Mouse (Mus musculus): ENCODE measurements around the gene Pold2.

Gene Pold2

GRCm38 (mm10) chr11:5877921-5878526 lies at the start of gene Pold2:
TSS of gene Pold2 (minus strand) at chr11:5878292.
- peak; percentile 98 for DNase-seq (ENCODE audit: low read depth, low spot score)

GRCm38 (mm10) chr11:5926696-5927220 lies 48.7 kb upstream of the Pold2 start:
- no peak for DNase-seq (ENCODE audit: low read depth, low spot score)

GRCm38 (mm10) chr11:5924699-5925098 lies 46.6 kb upstream of the Pold2 start:
- no peak for DNase-seq (ENCODE audit: low read depth, low spot score)

GRCm38 (mm10) chr11:5920323-5920960 lies 42.4 kb upstream of the Pold2 start:
- no peak for DNase-seq (ENCODE audit: low read depth, low spot score)

- no peak for DNase-seq (ENCODE audit: low read depth, low spot score)
These were observed 41.5 kb upstream of the Pold2 start for GRCm38 (mm10) chr11:5919606-5920005.

GRCm38 (mm10) chr11:5918111-5918510 lies 40.0 kb upstream of the Pold2 start:
- DNase-seq (ENCODE audit: low read depth, low spot score): no peak

GRCm38 (mm10) chr11:5916178-5916548 lies 38.1 kb upstream of the Pold2 start:
- DNase-seq (ENCODE audit: low read depth, low spot score): no peak

GRCm38 (mm10) chr11:5915429-5916177 lies 37.5 kb upstream of the Pold2 start:
- no peak for DNase-seq (ENCODE audit: low read depth, low spot score)

GRCm38 (mm10) chr11:5914940-5915339 lies 36.8 kb upstream of the Pold2 start:
- DNase-seq (ENCODE audit: low read depth, low spot score): no peak

GRCm38 (mm10) chr11:5913936-5914335 lies 35.8 kb upstream of the Pold2 start:
- DNase-seq (ENCODE audit: low read depth, low spot score): no peak

GRCm38 (mm10) chr11:5913256-5913655 lies 35.2 kb upstream of the Pold2 start:
- no peak for DNase-seq (ENCODE audit: low read depth, low spot score)

- peak; percentile 43 for DNase-seq (ENCODE audit: low read depth, low spot score)
These were observed 34.5 kb upstream of the Pold2 start for GRCm38 (mm10) chr11:5912635-5913034.

GRCm38 (mm10) chr11:5908642-5909041 lies 30.6 kb upstream of the Pold2 start:
- DNase-seq (ENCODE audit: low read depth, low spot score): no peak

- no peak for DNase-seq (ENCODE audit: low read depth, low spot score)
These were observed 29.0 kb upstream of the Pold2 start for GRCm38 (mm10) chr11:5907096-5907495.

GRCm38 (mm10) chr11:5905778-5906518 lies 27.9 kb upstream of the Pold2 start:
- no peak for DNase-seq (ENCODE audit: low read depth, low spot score)

GRCm38 (mm10) chr11:5904871-5905270 lies 26.8 kb upstream of the Pold2 start:
- DNase-seq (ENCODE audit: low read depth, low spot score): no peak

GRCm38 (mm10) chr11:5904357-5904756 lies 26.3 kb upstream of the Pold2 start:
- DNase-seq (ENCODE audit: low read depth, low spot score): no peak

GRCm38 (mm10) chr11:5903844-5904243 lies 25.8 kb upstream of the Pold2 start:
- DNase-seq (ENCODE audit: low read depth, low spot score): no peak

- DNase-seq (ENCODE audit: low read depth, low spot score): no peak
These were observed 24.3 kb upstream of the Pold2 start for GRCm38 (mm10) chr11:5902390-5902789.

GRCm38 (mm10) chr11:5901950-5902349 lies 23.9 kb upstream of the Pold2 start:
- peak; percentile 74 for DNase-seq (ENCODE audit: low read depth, low spot score)

GRCm38 (mm10) chr11:5901320-5901719 lies 23.2 kb upstream of the Pold2 start:
- no peak for DNase-seq (ENCODE audit: low read depth, low spot score)

GRCm38 (mm10) chr11:5899286-5899685 lies 21.2 kb upstream of the Pold2 start:
- DNase-seq (ENCODE audit: low read depth, low spot score): no peak

All from forelimb bud, embryonic 11.5 days (tissue).